Mouse (Mus musculus) right cerebral cortex, adult 2 months (tissue): Measurements from ENCODE around the gene Emilin1.
"Not testable (repeated sequence)": the region's sequence is repeated elsewhere in the genome, so short reads cannot be mapped to it uniquely, and the experiment has no call there.

Experiments used
- DNase-seq, 2 experiments: peaks; one replicate each; pipeline ENCODE4 v3.0.0; 2021 to 2022; ENCODE audit warnings: low spot score in 2 of 2

The Emilin1 gene

DNA sequence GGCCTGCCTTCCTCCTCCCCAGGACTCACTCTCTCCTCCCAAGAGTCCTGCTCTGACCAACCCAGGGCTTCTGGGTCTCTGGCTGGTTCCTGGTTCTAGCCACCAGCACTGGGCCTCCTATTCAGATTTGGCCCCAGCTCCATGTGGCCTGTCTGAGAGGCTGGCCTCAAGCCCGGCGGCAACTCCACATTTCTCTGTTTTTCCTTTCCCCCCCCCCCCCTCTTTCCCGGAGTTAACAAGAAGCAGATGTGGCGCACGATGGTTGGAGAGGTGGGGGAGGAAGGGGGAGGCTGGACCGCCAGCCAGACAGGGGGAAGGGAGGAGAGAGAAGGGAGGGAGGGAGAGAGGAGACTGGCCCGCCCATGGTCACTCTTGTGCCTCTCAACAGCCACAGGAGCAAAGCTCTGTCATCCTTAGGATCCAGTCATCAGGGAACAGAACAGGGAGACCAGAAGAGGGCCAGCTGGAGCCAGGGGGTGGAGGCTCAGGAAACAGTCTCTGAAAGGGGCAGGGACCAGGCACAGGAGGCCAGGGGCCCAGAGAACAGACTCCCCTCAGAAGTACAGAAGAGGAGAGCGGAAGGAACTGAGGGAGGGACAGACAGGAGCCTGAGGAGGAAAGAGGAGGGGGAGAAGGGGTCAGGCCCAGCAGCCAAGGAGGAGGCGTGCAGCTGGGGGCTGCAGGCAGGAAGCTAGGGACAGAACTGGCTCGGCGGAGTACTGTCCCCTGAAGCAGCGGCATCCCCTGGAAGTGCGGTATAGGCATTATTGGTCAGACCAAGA, at the start of gene Emilin1:
Emilin1 (plus strand) TSS at position 343 of the 782 bp plus-strand sequence.
- no peak for DNase-seq

DNA sequence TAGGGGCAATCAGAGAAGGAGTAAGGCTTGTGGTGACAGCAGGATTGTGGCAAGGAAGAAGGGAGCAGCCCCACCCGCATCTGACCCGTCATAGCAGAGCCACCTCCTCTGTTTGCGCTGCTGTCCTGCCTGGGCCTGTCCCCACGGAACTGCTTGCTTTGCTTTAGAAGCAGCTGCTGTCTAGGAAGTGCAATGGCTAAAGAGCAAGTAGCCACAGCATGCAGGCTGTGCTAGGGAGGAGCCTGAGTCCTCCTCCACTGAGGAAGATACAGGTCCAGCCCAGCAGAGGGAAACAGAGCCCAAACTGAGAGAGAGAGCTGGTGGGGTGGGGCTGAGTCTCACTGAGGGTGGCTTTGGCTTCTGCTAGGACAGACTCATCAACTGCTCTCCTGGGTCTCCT, 49.4 kb upstream of the Emilin1 start:
- no peak for DNase-seq

DNA sequence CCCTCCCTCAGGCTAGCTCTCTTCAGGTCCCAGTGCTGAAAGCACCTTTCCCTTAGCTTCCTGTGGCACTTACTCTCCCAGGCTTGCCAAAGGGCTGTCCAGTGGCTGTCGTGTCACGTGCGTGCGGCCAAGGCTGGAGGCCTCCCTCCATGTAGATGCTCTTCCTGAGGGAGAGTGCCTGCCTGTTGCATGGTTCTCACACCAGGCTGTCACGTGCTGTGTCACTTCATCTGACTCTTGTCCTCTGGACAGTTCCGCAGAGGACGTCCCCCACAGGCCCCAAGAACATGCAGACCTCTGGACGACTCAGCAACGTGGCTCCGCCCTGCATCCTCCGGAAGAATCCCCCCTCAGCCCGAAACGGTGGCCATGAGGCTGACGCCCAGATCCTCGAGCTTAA, 48.9 kb upstream of the Emilin1 start:
- no peak for DNase-seq

GRCm38 (mm10) chr5:30866871-30867270, 46.3 kb upstream of the Emilin1 start:
- no peak for DNase-seq

DNA sequence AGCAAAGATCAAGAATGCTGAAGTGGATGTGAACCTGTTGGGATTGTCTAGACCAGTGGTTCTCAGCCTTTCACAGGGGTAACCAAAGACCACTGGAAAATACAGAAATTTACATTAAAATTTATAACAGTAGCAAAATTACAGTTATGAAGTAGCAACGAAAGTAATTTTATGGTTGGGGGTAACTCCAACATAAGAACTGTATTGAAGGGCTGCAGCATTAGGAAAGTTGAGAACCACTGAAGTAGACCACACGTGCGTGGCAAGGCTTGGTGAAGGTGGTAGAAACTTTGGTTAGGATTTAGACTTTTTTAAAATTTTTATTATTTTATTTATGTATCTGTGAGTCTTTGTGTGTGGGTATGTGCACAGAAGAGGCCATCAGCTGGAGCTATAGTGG, 45.5 kb upstream of the Emilin1 start, which contains the start of gene Tmem214:
Tmem214 (plus strand) TSS at position 301 of the 400 bp plus-strand sequence.
- no peak for DNase-seq

DNA sequence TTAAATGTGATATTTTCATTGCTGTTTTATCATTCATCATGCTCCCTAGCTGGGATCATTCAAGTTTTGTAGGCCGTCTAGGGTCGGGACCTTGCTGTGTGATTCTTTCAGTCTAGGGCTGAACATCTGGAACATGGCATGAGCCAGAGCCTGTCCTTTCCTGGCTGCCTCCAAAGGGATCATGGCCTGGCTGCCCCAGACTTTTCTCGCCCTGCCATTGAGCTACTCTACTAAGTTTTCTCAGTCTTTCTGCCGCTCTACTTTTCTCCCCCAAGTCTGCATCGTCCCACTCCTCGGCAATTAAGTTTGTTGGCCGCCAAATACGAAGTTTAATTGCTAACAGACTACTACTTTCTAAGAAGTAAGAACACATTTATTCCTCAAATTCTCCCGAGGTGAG, 44.2 kb upstream of the Emilin1 start:
- no peak for DNase-seq

DNA sequence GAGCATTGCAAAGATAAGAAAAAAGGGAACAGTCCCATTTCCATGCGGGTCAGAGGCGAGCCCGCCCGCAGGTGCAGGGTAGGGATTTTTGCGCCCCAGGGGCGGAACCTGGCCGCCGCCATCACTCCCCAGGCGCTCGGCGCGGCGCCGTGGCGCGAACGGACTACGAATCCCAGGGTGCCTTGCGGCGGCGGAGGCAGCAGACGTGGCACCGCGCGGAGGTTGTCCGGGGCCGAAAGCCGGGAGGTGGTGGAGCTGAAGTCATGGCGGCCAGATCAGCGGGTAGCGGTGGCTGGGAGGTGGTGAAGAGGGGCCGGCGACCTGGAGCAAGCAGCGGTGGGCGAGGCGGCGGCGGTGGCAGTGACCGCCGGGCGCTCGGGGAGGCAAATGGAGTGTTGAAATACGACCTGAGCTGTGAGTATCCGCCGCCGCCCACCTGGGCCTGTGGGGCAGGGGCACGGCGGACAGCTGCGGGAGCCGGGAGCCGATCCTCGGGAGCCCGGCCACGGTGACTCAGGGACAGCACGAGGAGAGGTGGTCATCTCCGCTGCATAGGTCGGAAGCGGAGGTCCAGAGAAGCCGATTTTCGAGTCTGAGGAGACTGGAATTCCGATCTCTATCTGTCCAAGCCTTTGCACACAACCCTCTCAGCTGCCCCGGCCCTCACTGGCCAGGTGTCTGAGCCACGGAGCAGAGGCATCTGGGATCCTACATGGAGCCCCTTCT, 43.6 kb upstream of the Emilin1 start:
- DNase-seq, result peak; percentile 92 to 93

GRCm38 (mm10) chr5:30870131-30870406, 43.1 kb upstream of the Emilin1 start:
- DNase-seq, result no peak

DNA sequence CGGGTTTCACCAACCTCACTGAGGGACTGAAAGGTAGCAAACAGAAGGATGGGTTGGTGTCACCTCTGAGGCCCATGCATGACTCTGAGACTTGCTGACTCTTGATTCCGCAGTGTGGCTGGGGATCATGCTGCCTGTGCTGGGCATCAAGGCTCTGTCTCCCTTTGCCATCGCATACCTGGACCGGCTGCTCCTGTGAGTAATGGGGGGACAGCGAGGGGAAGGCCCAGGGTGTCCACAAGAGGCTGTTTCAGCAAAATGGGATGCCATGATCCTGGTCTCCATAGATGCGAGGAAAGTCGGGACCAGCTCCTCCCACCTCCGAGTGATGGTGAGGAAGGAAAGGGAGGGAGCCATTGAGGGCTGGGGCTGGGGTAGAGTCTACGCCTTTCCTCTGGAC, 40.6 kb upstream of the Emilin1 start:
- no peak for DNase-seq

GRCm38 (mm10) chr5:30874365-30874764, 38.8 kb upstream of the Emilin1 start:
- no peak for DNase-seq

- no peak for DNase-seq
These were observed 34.6 kb upstream of the Emilin1 start for GRCm38 (mm10) chr5:30878616-30879015.

- no peak for DNase-seq
These were observed 33.8 kb upstream of the Emilin1 start for GRCm38 (mm10) chr5:30879347-30879943.

GRCm38 (mm10) chr5:30881839-30882238, 31.4 kb upstream of the Emilin1 start:
- DNase-seq, result not testable (repeated sequence)

- DNase-seq, result no peak
These were observed 27.0 kb upstream of the Emilin1 start for GRCm38 (mm10) chr5:30886209-30886608.

- no peak for DNase-seq
These were observed 26.5 kb upstream of the Emilin1 start for GRCm38 (mm10) chr5:30886731-30887130.

DNA sequence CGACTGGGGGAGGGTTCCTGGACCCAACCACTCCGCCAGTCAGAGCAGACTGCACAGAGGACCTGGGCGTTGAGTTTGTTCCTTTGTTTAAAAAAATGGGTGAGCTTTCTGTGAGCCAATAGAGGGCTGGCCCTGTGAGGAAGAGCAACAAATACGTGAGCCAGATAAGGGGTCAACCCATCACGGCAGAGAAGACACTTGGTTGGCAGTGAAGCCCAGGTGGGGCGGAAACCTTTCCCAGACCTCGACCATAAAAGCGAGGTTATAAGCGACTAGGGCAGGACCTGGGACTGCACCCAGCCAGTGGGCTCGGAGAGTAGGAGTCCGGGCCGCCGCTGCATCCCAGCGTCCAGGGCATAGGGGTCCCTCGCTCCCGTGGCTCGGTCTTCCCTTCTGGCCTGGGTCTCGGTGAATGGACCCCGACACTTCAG, 25.9 kb upstream of the Emilin1 start:
- no peak for DNase-seq

- DNase-seq, result peak; percentile 97 to 99
These were observed 25.3 kb upstream of the Emilin1 start for GRCm38 (mm10) chr5:30887858-30888336.

GRCm38 (mm10) chr5:30888337-30889087, 24.7 kb upstream of the Emilin1 start, which contains the start of gene Agbl5:
TSS of gene Agbl5 (plus strand) at chr5:30888694.
- peak; percentile 95 to 97 for DNase-seq

DNA sequence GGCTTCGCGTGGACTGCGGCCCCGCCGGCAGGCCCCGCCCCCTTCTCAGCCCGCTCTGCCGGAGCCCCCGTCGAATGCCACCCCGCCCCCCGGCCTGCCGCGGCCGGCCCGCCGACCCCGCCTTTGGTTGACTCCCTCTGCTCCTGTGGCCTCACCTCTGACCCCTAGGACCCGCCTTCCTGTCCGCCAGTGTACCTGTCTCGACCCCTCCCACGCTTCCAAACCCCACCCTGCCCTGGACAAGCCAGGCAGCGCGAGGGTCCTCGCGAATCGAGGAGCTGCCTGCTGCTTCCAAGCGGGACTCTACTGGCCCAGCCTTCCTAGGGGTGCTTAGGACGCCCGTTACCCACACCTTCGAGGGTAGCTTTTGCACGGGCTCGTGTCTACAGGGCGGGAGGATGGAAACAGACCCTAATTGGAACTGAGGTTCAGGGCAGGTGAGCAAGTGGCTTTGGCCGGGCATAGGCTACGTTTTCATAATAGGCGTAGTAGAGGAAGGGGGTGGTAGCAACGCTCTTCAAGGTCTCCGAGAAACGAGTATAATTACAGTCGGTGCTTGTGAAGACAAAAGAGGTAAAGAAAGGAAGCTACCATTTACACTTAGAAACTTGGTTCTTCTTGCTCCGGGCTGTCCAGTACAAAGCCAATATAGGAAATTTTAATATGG, 24.0 kb upstream of the Emilin1 start:
- DNase-seq, result peak; percentile 38 to 40

DNA sequence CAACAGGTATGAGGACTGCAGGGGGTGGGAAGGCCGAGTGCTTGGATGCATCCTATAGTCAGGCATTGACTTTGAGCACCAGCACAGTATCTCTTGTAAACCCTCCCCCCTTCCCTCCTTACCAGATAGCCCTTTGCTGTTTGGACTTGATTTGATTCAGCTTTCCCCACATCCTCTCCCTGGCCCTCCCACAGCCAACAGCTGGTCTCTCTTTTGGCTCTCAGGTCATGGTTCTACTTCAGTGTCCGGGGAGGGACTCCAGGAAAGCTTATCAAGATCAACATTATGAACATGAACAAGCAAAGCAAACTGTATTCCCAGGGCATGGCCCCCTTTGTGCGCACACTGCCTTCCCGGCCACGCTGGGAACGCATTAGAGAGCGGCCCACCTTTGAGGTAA, 22.8 kb upstream of the Emilin1 start:
- no peak for DNase-seq

DNA sequence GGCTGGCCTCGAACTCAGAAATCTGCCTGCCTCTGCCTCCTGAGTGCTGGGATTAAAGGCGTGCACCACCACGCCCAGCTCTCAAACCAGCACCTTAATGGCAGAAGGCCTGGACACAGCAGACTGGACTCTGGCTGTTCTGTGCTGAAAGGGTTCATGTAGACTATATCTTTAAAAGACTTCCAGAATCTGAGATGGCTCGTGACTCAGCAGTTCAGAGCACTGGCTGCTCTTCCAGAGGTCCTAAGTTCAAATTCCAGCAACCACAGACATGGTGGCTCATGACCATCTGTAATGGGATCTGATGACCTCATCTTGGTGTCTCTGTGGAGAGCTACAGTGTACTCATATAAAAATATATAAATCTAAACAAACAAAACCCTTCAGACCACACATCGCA, 11.3 kb upstream of the Emilin1 start:
- no peak for DNase-seq
